Mouse (Mus musculus) bone marrow macrophage, adult 2 months (primary cell): Measurements from ENCODE around the gene 4930432M17Rik. TPM values are rescaled to one million over a fixed set of nuclear protein-coding genes. Genes with fewer than 3 reads are reported as not detected.
A peak's percentile ranks its signal among the peaks of the same experiment; 100 is the strongest.

ENCODE experiments used
- H3K27ac ChIP-seq: 2 replicates; pipeline ENCODE4 v1.5.1; 2012; ENCODE audit warnings: low read depth, low read length; ENCODE audit not compliant: insufficient read depth
- H3K4me1 ChIP-seq: 2 replicates; pipeline ENCODE4 v1.6.1; 2012; ENCODE audit warnings: low read length; ENCODE audit not compliant: control insufficient read depth, insufficient read depth
- H3K4me3 ChIP-seq: 2 replicates; pipeline ENCODE4 v1.5.1; 2012; ENCODE audit warnings: mild to moderate bottlenecking, low read length, moderate library complexity; ENCODE audit not compliant: insufficient read depth
- CTCF ChIP-seq: IDR thresholded peaks from 2 replicates; pipeline ENCODE4 v1.5.1; 2012; ENCODE audit warnings: low read depth, mild to moderate bottlenecking, low read length, moderate library complexity
- POLR2A ChIP-seq: IDR thresholded peaks from 2 replicates; pipeline ENCODE4 v1.6.1; 2012; ENCODE audit warnings: mild to moderate bottlenecking, low read depth, low read length, borderline replicate concordance
- polyA plus RNA-seq: library from polyadenylated mRNA; stranded (reverse); fragments of >200 nt; gene quantifications from 2 replicates; pipeline ENCODE4 v1.2.4, GENCODE M21; 2012; ENCODE audit not compliant: missing spikeins, insufficient read depth, insufficient read length

4930432M17Rik gene
- polyA plus RNA-seq, 1 experiment = not detected

DNA sequence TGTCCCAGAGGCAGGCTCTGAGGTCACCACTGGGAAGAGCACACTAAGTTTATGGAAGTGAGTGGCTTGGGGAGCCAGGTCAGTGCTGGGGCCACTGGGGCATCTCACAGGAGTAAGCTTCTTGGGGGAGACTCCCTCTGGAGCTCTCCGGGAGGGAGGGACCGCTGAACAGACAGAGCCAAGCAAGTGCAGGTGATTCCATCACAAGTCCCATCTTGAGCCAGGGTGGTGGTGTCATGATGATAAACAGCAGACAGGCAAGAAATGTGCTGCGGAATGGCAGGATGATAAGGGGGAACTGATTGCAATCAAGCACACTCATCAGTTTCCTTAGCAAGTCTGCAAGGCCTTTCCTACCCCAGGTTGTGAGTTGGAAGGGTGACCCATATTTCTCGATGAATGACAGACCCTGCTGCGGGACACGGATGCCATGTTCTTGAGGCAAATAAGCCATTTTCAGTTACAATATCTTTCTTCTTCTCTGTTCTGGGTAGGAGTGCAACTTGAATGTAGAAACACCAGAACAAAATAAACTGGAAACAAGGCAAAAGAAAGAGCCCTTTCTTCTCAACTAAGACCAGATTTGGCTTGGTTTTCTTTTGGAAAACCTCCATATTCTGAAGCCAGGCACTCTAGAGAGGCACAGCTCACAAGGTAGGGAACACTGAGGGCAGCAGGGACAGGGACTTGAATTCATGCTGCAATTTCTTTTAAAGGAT is 45.3 kb downstream of the 4930432M17Rik start:
- Histone ChIP-seq H3K27ac (no peak overlapping the region), H3K4me3 (no peak overlapping the region), H3K4me1 (no peaks in the 10 kb centered on the region)
- TF ChIP-seq CTCF (no peak), POLR2A (no peak)

DNA sequence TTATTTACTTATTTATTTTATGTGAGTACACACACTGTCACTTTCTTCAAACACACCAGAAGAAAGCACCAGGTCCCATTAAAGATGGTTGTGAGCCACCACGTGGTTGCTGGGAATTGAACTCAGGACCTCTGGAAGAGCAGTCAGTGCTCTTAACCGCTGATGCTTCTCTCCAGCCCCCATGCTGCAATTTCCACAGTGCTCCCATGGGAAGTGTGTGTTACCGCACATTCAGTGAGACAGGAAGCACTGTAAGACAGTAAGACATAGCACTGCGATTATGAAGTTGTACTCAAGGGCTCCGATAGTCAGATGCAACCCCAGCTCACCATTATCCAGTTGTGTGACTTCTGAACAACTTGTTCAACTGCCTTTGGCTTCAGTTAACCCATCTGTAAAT is 45.9 kb downstream of the 4930432M17Rik start:
- Histone ChIP-seq H3K4me1 (peaks cover 4% of the 10 kb centered on the region), H3K4me3 (no peak overlapping the region), H3K27ac (no peak overlapping the region)
- TF ChIP-seq CTCF = no peak
- TF ChIP-seq POLR2A = no peak

DNA sequence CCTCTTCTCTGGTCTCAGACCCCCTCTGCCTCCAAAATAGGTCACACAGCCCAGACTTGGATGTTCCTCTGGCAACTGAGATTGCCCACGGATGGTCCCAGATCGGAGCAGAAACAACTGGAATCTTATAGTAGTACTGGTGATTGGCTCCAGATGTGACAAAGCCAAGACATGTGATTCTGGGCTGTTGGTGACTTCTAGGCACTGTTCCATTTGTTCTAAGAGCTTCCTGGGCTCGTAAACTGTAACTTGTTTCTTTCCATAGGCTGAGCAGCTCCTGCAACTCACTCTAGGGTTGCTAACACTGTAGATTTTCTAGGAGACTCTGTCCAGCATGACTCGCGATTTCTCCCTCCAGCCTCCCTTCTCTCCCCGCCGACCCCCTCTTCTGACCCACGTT is 48.1 kb downstream of the 4930432M17Rik start:
- no peak for TF ChIP-seq POLR2A
- no peak for TF ChIP-seq CTCF
- H3K4me3 ChIP-seq = no peak overlapping the region
- peaks cover 10% of the 10 kb centered on the region for H3K4me1 ChIP-seq
- H3K27ac ChIP-seq = no peak overlapping the region

DNA sequence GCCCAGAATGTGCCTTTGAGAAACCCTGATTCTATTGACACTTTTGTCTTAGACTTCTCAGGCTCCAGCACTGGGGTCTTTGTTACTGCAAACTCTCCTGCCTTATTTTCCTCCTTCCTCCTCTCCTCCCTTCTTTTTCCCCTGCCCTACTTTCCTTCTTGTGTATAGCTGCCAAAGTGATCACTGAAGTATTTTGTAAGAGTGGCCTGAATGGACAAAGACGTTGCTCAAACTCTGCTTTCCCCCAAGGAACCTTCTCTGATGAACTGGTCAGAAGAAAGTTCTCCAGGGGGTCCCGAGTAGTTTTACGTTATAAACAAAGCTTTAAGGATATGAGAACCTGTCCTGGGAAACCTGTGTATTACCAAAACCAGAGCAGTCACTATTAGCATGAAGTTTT is 49.1 kb downstream of the 4930432M17Rik start:
- peaks cover 10% of the 10 kb centered on the region for H3K4me1 ChIP-seq
- H3K27ac ChIP-seq = no peak overlapping the region
- no peak for TF ChIP-seq POLR2A
- TF ChIP-seq CTCF = no peak
- H3K4me3 ChIP-seq = no peak overlapping the region

DNA sequence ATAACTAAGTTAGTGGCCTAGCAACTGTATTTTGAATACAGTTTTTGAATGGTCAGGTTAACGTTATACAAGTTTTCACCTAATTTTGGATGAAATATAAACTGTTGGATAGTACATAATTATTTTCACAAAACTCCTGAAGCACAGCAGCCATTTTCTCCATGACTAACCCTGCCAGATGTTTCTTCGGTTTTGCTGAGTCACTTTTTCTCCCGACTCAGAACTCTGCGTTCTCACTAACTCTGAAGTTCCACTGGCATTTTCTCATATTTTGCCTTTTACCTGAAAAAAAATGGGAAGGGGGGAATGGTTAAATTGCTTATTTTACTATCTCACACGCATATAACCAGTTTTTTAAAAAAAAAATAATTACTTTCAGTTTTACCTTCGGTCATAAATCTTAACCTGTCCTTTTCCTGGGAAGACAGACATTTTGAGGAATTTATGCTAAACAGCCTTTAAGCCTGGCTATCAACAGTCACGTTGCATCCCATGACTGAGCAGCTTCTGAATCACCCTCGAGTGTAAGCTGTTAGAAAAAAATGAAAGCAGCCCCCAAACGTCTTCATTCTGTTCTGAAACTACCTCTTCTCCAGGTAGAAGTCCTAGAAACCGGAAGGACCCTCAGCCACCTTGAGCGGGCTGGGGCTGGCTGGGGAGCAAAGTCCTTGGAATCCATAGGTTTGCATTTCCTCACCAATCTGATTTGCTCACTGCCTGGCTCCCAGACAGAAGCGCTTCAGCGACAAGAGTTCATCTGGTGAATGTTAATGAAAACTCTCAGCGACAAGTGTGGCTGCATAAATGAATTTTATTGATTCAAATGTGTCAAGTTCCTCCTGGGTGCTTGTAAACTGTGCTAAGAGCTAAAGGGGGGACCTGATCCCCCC is 50.5 kb downstream of the 4930432M17Rik start:
- TF ChIP-seq POLR2A (no peak), CTCF (no peak)
- Histone ChIP-seq H3K4me1 (peaks cover 10% of the 10 kb centered on the region), H3K4me3 (peak overlapping the region; percentile 18; the same call in 1 of the 2 replicates), H3K27ac (no peak overlapping the region)

DNA sequence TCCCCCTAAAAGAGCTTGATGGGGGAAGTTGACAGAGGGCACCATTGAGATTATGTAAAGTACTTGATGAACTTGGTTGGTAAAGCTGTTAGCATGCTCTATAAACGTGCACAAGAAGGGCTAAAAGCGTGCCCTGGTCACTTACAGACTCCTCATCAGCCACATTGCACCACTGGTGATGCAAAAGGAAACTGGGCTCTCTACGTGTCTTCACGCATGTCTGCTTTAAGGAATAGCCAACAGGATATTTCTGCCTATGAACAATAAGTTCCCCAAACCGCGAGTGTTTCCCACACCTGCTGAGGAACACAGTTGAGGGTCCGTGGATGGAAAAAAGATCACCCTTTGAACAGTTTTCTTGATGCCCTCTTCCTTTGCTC is 51.1 kb downstream of the 4930432M17Rik start:
- TF ChIP-seq POLR2A (no peak), CTCF (no peak)
- no peak overlapping the region for H3K4me3 ChIP-seq
- no peak overlapping the region for H3K27ac ChIP-seq
- H3K4me1 ChIP-seq = peaks cover 10% of the 10 kb centered on the region

DNA sequence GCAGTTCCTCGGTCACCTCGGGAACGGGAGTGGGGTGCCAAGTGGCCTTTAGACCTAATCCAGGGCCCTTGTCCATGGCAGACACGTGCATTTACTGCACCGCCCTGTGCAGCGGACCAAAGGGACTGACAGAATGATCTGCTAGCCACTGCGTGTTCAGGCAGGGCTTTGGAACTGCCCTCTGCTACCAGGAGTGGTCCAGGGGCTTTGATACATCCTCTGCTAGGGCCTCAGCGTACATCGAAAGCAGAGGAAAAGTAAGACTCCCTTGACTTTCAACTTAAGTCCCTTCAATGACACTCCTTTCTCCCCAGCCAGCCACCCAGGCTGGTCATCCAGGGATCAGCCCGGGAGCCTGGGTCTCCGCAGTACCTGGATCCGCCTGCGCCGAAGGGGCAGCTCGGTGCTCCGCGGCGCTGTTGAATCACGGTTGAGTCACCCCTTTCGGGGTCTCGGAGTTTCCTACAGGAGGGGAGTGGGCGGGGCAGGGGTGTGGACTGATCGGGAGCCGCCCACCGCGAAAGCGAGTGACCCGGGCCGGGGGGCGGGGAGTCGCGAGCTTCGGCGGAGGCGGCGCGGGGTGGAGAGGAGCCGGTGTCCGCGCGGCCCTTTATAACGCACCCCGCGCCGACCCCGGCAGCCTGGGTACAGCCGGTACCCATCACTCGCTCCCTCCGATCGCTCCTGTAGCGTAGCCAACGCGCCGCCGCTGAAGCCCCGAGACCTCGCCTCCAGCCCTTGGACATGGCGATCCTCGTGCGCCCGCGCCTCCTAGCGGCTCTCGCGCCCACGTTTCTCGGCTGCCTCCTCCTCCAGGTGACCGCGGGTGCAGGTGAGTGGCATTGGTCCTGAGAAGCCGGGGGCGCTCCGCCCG is 52.6 kb downstream of the 4930432M17Rik start, which contains the start of gene F3:
TSS of gene F3 (plus strand) at position 567 of the 874 bp plus-strand sequence.
- TF ChIP-seq POLR2A (no peak), CTCF (peak; percentile 21; the same call in 1 of the 2 replicates)
- Histone ChIP-seq H3K4me3 (peak within 1 kb of the TSS; percentile 61), H3K4me1 (peaks cover 10% of the 10 kb centered on the region), H3K27ac (no peak within 1 kb of the TSS)

DNA sequence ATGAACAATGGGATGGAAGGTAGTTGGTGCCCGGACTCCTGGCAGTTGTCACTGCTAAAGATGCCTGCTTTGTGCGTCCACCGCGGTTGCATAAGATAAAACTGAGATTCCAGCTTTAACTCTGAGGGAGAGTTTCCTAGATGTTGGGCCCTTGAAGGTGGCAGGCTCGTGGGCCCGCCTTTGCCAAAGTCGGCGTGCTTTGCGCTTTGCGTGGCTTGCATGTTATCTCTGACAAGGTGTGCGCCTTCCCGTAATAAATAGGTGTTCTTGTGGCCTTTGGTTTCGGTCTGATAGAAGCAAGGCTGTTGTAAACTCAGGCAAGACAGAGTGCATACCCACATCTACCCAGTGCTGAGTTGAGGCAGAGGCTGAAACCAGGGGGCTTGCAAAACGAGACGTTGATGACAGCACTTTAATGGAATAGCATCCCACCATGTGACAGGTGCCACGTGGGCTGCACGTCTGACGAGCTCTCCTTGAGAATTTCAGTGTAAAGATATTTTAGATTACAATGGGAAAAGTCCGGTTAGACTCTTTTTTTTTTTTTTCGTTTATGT is 53.5 kb downstream of the 4930432M17Rik start:
- TF ChIP-seq CTCF (no peak), POLR2A (no peak)
- Histone ChIP-seq H3K4me3 (peak overlapping the region; percentile 61; the same call in 1 of the 2 replicates), H3K4me1 (peaks cover 10% of the 10 kb centered on the region), H3K27ac (no peak overlapping the region)

DNA sequence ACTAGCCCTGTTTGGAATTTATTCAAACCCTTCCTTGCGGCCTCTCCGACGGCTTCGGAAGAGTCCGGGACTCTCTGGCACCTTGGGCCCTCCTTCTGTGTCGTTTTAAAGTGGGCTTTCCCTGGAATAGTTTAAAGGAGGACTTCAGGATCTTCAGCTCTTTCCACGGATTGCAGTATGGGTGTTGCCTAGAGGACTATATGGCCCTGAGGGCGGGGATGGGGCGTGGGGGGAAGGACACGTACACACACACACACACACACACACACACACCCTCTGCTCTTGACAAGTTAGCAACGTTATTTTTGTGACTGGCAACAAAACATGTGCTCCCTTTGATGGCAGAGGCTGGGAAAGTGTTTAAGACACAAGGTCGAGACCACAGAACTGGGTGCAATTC is 54.0 kb downstream of the 4930432M17Rik start:
- Histone ChIP-seq H3K27ac (no peak overlapping the region), H3K4me3 (no peak overlapping the region), H3K4me1 (peaks cover 10% of the 10 kb centered on the region)
- TF ChIP-seq POLR2A (no peak), CTCF (no peak)
